Mouse (Mus musculus): ENCODE measurements at regions not wholly inside any gene's neighbourhood (a gene's known extent, or its start where the extent isn't known, plus 50 kb on each side); places are given as distances from the start of the nearest gene placed in this dataset.

DNA sequence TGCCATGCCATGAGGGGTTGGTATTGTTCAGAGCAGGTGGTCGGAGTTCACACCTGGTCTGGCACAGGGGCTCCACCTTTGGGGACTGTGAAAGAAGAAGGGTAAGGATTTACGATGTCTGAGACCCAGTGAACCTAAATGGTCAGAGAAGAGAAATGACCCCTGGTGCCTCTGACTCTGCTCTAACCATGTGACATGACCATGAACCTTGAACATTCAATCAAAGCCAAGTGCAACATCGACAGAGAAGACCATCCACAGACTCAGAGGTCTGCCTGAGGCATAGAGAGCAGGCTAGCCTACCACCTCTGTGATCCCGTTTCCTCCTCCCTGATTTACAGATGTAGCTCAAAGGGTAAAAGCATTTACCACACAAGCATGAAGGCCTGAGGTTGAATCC, 340.0 kb downstream of the Gm9195 start:
- ATAC-seq (ENCODE audit: insufficient number of reproducible peaks, insufficient read depth, low FRiP score, low TSS enrichment, low read depth), result no peak
- Histone ChIP-seq H3K9me3 (no peaks in the 10 kb centered on the region), H3K4me3 (replicated peaks) (no peak overlapping the region), H3K4me2 (no peak overlapping the region), H3K27ac (no peak overlapping the region), H3K27me3 (no peaks in the 10 kb centered on the region), H3K4me1 (replicated peaks) (no peaks in the 10 kb centered on the region), H3K9ac (replicated peaks) (no peak overlapping the region), H3K36me3 (no peaks in the 10 kb centered on the region)
- WGBS, result 64% methylated on average over 4 of the region's 4 CpGs

DNA sequence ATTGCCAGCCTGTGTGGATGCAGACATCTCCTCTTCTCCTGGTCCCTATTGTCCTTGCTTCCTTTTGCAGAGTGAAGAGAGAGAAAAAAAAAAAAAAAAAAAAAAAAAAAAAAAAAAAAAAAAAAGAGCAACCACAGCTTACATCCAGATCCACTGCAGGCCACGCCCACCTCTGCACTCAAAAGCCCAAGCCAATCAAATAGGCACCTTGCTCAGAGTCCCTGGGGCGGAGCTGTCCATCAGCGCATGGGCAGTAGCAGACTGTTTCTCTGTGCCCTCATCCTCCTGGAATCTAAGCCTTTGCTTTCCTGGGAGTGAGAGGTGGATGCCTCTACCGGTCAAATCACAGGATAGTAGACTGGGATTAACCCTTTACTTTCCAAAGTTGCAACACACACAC, 342.2 kb downstream of the Gm9195 start:
- Histone ChIP-seq H3K36me3 (no peaks in the 10 kb centered on the region), H3K27me3 (no peaks in the 10 kb centered on the region), H3K9ac (replicated peaks) (no peak overlapping the region), H3K27ac (no peak overlapping the region), H3K4me1 (replicated peaks) (no peaks in the 10 kb centered on the region), H3K9me3 (no peaks in the 10 kb centered on the region), H3K4me3 (replicated peaks) (no peak overlapping the region), H3K4me2 (no peak overlapping the region)
- ATAC-seq (ENCODE audit: insufficient number of reproducible peaks, insufficient read depth, low FRiP score, low TSS enrichment, low read depth), result no peak
- 22% methylated on average over 4 of the region's 4 CpGs for WGBS

GRCm38 (mm10) chr14:72148886-72149285, 342.8 kb downstream of the Gm9195 start:
- Histone ChIP-seq H3K36me3 (no peaks in the 10 kb centered on the region), H3K4me2 (no peak overlapping the region), H3K9me3 (no peaks in the 10 kb centered on the region), H3K9ac (replicated peaks) (no peak overlapping the region), H3K27ac (no peak overlapping the region), H3K4me3 (replicated peaks) (no peak overlapping the region), H3K4me1 (replicated peaks) (no peaks in the 10 kb centered on the region), H3K27me3 (no peaks in the 10 kb centered on the region)
- 79% methylated on average over 1 of the region's 1 CpGs for WGBS
- ATAC-seq (ENCODE audit: insufficient number of reproducible peaks, insufficient read depth, low FRiP score, low TSS enrichment, low read depth), result no peak

GRCm38 (mm10) chr14:72146381-72146780, 345.3 kb downstream of the Gm9195 start:
- H3K4me3 ChIP-seq (replicated peaks), result no peak overlapping the region
- H3K27me3 ChIP-seq, result peaks cover 6% of the 10 kb centered on the region; the same call in 1 of the 2 replicates
- no peak overlapping the region for H3K9ac ChIP-seq (replicated peaks)
- H3K27ac ChIP-seq, result no peak overlapping the region
- H3K9me3 ChIP-seq, result no peaks in the 10 kb centered on the region
- H3K4me2 ChIP-seq, result no peak overlapping the region
- 53% methylated on average over 2 of the region's 2 CpGs for WGBS
- H3K4me1 ChIP-seq (replicated peaks), result peaks cover 11% of the 10 kb centered on the region
- ATAC-seq (ENCODE audit: insufficient number of reproducible peaks, insufficient read depth, low FRiP score, low TSS enrichment, low read depth), result no peak
- H3K36me3 ChIP-seq, result no peaks in the 10 kb centered on the region

DNA sequence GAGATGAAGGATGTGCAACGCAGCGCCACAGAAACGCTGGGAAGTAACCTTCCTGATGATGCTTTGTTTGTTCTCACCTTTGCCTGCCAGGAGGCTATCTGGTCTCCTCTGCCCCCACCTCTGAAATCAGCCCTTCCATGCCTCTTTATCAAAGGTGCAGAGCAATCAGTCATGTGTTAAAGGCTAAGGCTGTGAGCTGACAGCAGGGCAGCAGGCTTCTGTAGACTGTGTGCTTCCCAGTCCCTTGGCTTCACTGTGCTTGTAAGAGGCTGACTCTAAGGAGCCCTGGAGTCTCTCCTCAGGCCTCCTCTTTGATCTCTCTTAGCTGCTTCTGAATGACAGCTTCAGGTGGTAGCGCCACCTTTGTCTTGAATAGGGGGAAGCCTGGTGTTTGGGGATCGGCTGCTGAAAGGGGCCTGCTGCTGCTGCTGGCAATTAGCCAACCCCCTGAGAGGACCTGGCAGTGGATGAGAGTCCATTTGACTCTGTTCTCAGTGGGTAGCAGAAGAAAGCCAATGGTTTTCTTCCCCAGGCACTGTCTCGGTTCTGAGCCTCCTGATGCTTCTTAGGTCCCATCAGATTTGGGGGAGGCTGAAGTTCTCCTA, 348.7 kb downstream of the Gm9195 start:
- H3K27me3 ChIP-seq, result peaks cover 6% of the 10 kb centered on the region; the same call in 1 of the 2 replicates
- no peak overlapping the region for H3K9ac ChIP-seq (replicated peaks)
- ATAC-seq (ENCODE audit: insufficient number of reproducible peaks, insufficient read depth, low FRiP score, low TSS enrichment, low read depth), result no peak
- H3K4me1 ChIP-seq (replicated peaks), result peaks cover 11% of the 10 kb centered on the region
- no peak overlapping the region; the same call in 1 of the 2 replicates for H3K4me2 ChIP-seq
- 11% methylated on average over 6 of the region's 6 CpGs for WGBS
- no peaks in the 10 kb centered on the region for H3K9me3 ChIP-seq
- no peaks in the 10 kb centered on the region for H3K36me3 ChIP-seq
- no peak overlapping the region for H3K4me3 ChIP-seq (replicated peaks)
- no peak overlapping the region for H3K27ac ChIP-seq

DNA sequence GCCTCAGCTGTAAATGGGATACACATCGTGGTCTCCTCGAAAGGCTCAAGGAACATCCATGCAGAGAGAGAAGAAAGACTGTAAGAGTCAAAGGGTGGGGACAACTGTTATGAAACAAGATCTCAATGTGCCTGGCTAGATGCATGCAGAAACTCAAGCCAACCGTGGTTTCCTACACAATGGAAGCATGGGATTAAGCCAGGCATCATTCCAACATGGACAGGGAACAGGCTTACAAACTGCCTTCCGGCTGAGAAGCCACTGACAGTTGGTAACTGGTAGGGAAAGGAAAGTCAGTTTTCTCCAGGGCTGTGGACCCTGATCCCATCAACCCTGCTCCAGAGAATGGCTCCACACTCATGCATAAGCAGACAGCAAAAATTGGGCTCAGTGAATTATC, 350.5 kb downstream of the Gm9195 start:
- H3K36me3 ChIP-seq, result no peaks in the 10 kb centered on the region
- H3K9ac ChIP-seq (replicated peaks), result no peak overlapping the region
- H3K4me3 ChIP-seq (replicated peaks), result no peak overlapping the region
- no peak overlapping the region for H3K27ac ChIP-seq
- peaks cover 6% of the 10 kb centered on the region; the same call in 1 of the 2 replicates for H3K27me3 ChIP-seq
- no peak for ATAC-seq (ENCODE audit: insufficient number of reproducible peaks, insufficient read depth, low FRiP score, low TSS enrichment, low read depth)
- H3K9me3 ChIP-seq, result 0 out of 2 replicates have a peak, but pooled peaks cover 2% of the 10 kb centered on the region
- peaks cover 11% of the 10 kb centered on the region for H3K4me1 ChIP-seq (replicated peaks)
- 89% methylated on average over 4 of the region's 4 CpGs for WGBS
- no peak overlapping the region for H3K4me2 ChIP-seq

DNA sequence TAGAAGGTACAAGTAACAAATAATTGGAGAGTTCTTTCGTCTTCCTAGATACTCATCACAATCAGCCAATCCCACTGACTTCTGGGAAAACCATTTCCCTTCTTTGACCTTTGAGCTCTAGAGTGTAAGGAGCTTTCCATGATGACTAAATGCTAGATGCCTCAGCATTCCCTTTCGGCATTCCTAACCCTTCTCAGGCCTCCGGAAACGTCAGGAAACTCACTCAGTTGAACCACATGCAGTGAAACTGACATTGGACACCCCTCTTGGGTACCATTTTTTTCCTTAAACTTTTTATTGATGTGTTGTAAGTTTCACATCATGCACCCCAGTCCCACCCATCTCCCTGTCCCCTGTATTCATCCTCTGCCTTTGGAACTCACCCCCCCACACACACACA, 361.5 kb downstream of the Gm9195 start:
- no peaks in the 10 kb centered on the region for H3K9me3 ChIP-seq
- H3K27me3 ChIP-seq, result no peaks in the 10 kb centered on the region
- no peak overlapping the region for H3K4me3 ChIP-seq (replicated peaks)
- no peak overlapping the region for H3K4me2 ChIP-seq
- no peak overlapping the region for H3K27ac ChIP-seq
- H3K9ac ChIP-seq (replicated peaks), result no peak overlapping the region
- H3K4me1 ChIP-seq (replicated peaks), result no peaks in the 10 kb centered on the region
- no peaks in the 10 kb centered on the region for H3K36me3 ChIP-seq
- ATAC-seq (ENCODE audit: insufficient number of reproducible peaks, insufficient read depth, low FRiP score, low TSS enrichment, low read depth), result no peak
- WGBS, result 69% methylated on average over 4 of the region's 4 CpGs

DNA sequence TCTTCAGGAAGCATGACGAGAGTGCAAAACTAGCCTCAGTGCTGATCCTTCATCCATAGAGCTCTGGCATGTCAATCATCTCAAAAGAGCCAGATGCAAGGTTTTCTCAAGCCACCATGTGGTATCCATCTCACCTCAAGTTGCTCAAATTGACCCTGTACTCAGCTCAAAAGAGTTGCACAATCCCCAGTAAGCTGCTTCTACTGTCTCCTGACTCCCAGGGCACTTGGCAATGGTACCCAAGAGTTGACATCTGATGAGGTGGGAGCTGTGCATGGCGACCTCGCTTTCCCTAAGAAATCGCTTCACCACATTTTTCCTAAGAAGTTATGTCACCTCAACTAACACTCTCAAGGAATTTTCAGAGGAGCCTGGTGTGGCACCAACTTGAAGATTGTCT, 369.9 kb downstream of the Gm9195 start:
- no peak overlapping the region for H3K4me2 ChIP-seq
- H3K27ac ChIP-seq, result no peak overlapping the region
- H3K9me3 ChIP-seq, result peaks cover 4% of the 10 kb centered on the region; the same call in 1 of the 2 replicates
- 92% methylated on average over 4 of the region's 4 CpGs for WGBS
- no peak for ATAC-seq (ENCODE audit: insufficient number of reproducible peaks, insufficient read depth, low FRiP score, low TSS enrichment, low read depth)
- no peaks in the 10 kb centered on the region for H3K4me1 ChIP-seq (replicated peaks)
- H3K36me3 ChIP-seq, result no peaks in the 10 kb centered on the region
- no peak overlapping the region for H3K4me3 ChIP-seq (replicated peaks)
- H3K9ac ChIP-seq (replicated peaks), result no peak overlapping the region
- no peaks in the 10 kb centered on the region for H3K27me3 ChIP-seq

GRCm38 (mm10) chr14:72121006-72121405, 370.6 kb downstream of the Gm9195 start:
- no peak overlapping the region for H3K9ac ChIP-seq (replicated peaks)

DNA sequence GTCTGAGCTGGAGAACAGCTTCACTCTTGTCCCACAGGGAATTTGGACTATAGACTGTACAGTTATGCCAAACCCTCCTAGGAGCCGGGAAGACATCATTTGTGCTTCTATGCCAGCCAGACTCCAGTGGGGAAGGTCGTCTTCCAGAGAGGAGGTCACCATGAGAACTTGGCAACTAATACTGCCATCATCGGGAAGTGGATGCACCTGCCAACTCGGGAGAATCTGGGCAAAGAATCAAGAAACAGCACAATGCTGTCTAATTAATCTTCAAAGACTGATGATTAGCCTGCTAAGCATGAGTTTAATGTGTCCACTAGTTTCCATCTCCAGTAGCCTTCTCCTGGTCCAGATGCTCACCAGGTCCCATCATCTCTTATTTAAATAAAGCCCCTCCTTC, 374.8 kb downstream of the Gm9195 start:
- no peak overlapping the region for H3K4me3 ChIP-seq (replicated peaks)
- no peaks in the 10 kb centered on the region for H3K9me3 ChIP-seq
- H3K9ac ChIP-seq (replicated peaks), result no peak overlapping the region
- 90% methylated on average over 4 of the region's 4 CpGs for WGBS
- no peaks in the 10 kb centered on the region for H3K36me3 ChIP-seq
- H3K27ac ChIP-seq, result no peak overlapping the region
- ATAC-seq (ENCODE audit: insufficient number of reproducible peaks, insufficient read depth, low FRiP score, low TSS enrichment, low read depth), result no peak
- no peaks in the 10 kb centered on the region for H3K4me1 ChIP-seq (replicated peaks)
- no peaks in the 10 kb centered on the region for H3K27me3 ChIP-seq
- no peak overlapping the region for H3K4me2 ChIP-seq

More at GRCm38 (mm10) chr14:72121006-72121405, 370.6 kb downstream of the Gm9195 start:
- Histone ChIP-seq H3K4me2 (no peak overlapping the region), H3K27ac (no peak overlapping the region), H3K36me3 (no peaks in the 10 kb centered on the region), H3K4me3 (replicated peaks) (no peak overlapping the region), H3K27me3 (no peaks in the 10 kb centered on the region), H3K4me1 (replicated peaks) (no peaks in the 10 kb centered on the region), H3K9me3 (peaks cover 4% of the 10 kb centered on the region; the same call in 1 of the 2 replicates)
- 0% methylated on average over 1 of the region's 1 CpGs for WGBS
- ATAC-seq (ENCODE audit: insufficient number of reproducible peaks, insufficient read depth, low FRiP score, low TSS enrichment, low read depth), result no peak

DNA sequence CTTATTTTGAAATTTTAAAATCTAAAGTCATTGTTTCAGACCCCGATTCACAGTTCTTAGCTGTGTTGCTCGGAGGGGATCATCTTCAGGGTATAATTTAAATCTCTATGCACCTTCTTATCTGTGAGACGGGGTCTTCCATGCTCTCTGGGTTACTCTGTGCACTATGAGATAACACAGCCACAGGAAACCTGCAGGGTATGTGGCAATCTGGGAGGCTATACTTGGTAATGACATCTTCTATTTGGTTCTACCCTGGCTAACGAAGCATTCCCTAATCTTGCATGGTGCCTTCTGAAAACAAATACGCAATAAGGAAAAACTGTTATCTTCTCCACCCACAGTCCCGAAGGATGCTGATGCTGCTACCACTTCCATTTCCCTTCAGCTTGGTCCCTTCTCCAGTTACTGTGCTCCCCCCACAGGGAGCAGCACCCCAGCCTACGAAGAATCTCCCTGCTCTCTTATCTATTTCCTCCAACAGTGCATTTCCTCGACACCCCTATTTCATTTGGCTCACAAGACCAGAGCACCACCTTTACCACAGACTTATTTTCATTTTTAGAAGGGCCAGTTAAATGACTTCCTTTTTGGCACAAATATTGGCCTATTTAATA, 378.2 kb downstream of the Gm9195 start:
- no peak overlapping the region for H3K4me3 ChIP-seq (replicated peaks)
- no peaks in the 10 kb centered on the region for H3K36me3 ChIP-seq
- H3K4me2 ChIP-seq, result no peak overlapping the region
- no peak overlapping the region for H3K9ac ChIP-seq (replicated peaks)
- H3K9me3 ChIP-seq, result no peaks in the 10 kb centered on the region
- no peaks in the 10 kb centered on the region for H3K27me3 ChIP-seq
- WGBS, result 87% methylated on average over 8 of the region's 8 CpGs
- H3K4me1 ChIP-seq (replicated peaks), result no peaks in the 10 kb centered on the region
- no peak overlapping the region for H3K27ac ChIP-seq
- ATAC-seq (ENCODE audit: insufficient number of reproducible peaks, insufficient read depth, low FRiP score, low TSS enrichment, low read depth), result no peak

GRCm38 (mm10) chr14:72110689-72111088, 380.9 kb downstream of the Gm9195 start:
- Histone ChIP-seq H3K4me3 (replicated peaks) (no peak overlapping the region), H3K9me3 (no peaks in the 10 kb centered on the region), H3K27me3 (no peaks in the 10 kb centered on the region), H3K27ac (no peak overlapping the region), H3K9ac (replicated peaks) (no peak overlapping the region), H3K36me3 (no peaks in the 10 kb centered on the region), H3K4me2 (no peak overlapping the region), H3K4me1 (replicated peaks) (no peaks in the 10 kb centered on the region)
- WGBS, result 78% methylated on average over 2 of the region's 2 CpGs
- no peak for ATAC-seq (ENCODE audit: insufficient number of reproducible peaks, insufficient read depth, low FRiP score, low TSS enrichment, low read depth)
